Mouse (Mus musculus) left cerebral cortex, postnatal 25 days (tissue): Measurements from ENCODE around the gene Olfr617. TPM values are rescaled to one million over a fixed set of nuclear protein-coding genes. Genes with fewer than 3 reads are reported as not detected.
"Not testable (repeated sequence)": the region's sequence is repeated elsewhere in the genome, so short reads cannot be mapped to it uniquely, and the experiment has no call there.

ENCODE experiments used
- DNase-seq, 2 experiments: peaks; one replicate each; pipeline ENCODE4 v3.0.0; 2022; ENCODE audit warnings: low spot score in 2 of 2, mixed read lengths in 1 of 2
- intact Hi-C: fragments of 180-260 bp; cut with DNase I; formaldehyde crosslinking; loops from one replicate; pipeline ENCODE4 v1.15.1; 2025
- microRNA-seq, 2 experiments: library from miRNA; unstranded; fragments of <30 nt; microRNA quantifications; one replicate each; pipeline ENCODE4 v1.2.0; 2022
- total RNA-seq, 2 experiments: library from RNA; stranded (reverse); gene quantifications; 2 replicates each; pipeline ENCODE4 v1.2.3; 2021

The Olfr617 gene
- total RNA-seq: not detected

DNA sequence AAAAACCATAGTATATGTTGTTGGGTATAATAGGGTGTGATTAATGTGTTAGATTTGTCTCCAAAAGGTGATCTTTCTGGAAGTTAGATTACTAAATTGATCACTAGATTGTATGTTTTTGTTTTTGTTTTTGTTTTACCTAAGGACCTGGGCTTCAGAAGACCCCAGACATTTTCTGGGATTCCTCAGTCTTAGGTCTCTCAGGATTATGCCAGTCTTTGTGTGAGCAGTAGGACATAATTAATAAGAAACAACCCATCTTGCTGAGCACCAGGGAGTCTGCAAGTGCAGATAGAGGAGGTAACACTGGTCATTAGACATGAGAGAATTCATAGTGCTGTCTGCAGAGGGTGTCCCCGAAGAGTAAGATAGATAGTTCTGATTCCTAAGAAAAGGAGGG, at the start of gene Olfr617:
Gene Olfr617, plus strand, starts transcription at position 301 of the 400 bp plus-strand sequence.
- intact Hi-C loops: no loop called here
- DNase-seq: no peak

DNA sequence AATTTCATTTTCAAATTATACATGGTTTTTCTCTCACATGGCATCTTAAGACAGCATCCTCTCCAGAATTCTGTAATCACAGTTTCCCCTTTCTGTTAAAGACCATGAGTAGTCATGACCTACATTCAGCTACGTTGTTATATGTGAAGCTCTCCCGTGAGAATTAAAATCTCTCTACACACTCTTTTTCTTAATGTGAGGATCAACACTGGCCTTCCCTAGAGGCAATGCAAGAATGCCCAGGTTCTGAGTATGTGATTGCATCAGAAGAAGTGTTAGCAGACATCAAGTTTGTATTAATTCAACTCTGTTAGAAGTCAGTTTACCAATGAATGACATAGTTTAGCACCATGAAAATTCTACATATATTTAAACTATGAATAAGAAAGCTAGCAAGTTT, 30.2 kb upstream of the Olfr617 start, which contains the start of gene Olfr612:
Gene Olfr612, minus strand, starts transcription at position 101 of the 400 bp plus-strand sequence.
- intact Hi-C loops, DNase-seq: not testable (repeated sequence)

DNA sequence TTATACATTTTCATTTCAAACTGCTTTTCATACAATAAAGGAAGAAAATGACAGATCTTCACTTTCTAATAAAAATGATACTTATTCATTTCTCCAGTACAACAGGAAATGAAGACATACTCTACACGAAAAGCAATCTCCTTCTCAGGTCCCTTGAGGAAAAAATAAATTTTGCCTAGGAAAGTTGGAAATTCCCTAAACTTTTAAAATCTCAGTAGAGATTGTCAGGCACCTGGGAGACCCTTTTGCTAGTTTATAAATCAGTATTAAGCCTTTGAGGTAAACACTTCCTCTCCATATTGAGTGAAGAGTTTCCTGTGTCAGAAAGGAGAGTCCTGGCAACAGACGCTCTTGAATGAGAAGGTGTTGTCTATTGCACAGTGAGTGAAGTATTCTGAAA, 25.1 kb upstream of the Olfr617 start, which contains the start of gene Olfr613:
Gene Olfr613, plus strand, starts transcription at position 301 of the 400 bp plus-strand sequence.
- DNase-seq: no peak
- intact Hi-C loops: no loop called here

DNA sequence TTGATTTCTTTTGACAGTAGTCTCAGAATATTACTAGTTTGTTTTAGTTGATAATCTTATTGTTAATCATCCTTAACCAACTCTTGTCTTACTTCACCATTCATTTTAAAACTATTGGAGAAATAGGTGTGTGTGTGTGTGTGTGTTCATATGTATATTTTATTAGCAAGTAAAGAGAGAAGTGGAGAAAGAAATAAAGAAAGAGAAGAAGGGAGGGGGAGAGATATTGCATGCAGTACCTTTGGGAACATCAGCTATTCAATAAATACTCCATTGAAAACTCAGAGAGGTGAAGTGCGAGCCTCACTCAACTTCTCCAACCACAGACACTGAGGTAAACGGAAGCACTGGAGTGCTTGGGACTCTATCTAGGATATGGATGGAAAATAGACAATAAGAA, 17.1 kb upstream of the Olfr617 start, which contains the start of gene Olfr615:
Gene Olfr615, plus strand, starts transcription at position 301 of the 400 bp plus-strand sequence.
- intact Hi-C loops: no loop called here
- no peak for DNase-seq

DNA sequence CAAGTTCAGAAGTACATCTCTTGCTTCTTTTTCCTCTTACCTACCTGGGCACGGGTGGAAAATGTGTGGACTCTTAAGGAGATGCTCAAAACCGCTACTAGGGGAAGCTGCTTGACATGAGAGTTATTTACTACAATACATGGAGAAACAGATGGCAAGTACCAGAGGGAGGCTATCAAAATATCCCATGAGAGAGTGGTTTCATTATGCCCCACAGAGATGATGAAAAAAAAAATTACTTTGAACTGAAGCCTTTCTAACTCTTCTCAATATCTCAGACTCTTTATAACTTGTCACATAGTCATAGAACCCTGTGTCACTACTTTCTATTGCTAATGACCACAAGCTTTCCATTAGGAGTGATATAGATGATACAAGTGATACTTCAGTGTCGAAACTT, 3.8 kb upstream of the Olfr617 start, which contains the start of gene Olfr616:
Gene Olfr616, minus strand, starts transcription at position 101 of the 400 bp plus-strand sequence.
- intact Hi-C loops: no loop called here
- DNase-seq: peak in 1 of 2 experiments; percentile 11

DNA sequence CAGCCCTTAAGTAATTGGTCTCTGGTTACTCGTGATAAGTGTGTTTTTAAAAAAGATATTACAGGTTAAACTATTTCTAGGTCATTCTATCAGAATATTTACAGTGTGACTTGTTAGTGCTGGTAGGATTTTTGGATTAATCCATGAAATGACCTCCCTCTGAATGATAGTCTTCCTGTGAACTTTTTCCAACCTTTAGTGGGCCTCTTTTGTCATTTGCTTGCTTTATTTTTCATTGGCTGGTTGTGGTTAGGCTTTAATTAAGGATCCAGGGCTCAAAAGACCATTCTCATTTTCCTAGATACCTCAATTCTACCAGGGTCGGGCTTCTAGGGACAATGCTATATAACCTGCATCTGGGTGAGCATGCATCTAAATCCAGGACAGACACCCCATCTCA, 16.9 kb downstream of the Olfr617 start, which contains the start of gene Olfr618:
Gene Olfr618, plus strand, starts transcription at position 301 of the 400 bp plus-strand sequence.
- no peak for DNase-seq
- intact Hi-C loops: no loop called here

DNA sequence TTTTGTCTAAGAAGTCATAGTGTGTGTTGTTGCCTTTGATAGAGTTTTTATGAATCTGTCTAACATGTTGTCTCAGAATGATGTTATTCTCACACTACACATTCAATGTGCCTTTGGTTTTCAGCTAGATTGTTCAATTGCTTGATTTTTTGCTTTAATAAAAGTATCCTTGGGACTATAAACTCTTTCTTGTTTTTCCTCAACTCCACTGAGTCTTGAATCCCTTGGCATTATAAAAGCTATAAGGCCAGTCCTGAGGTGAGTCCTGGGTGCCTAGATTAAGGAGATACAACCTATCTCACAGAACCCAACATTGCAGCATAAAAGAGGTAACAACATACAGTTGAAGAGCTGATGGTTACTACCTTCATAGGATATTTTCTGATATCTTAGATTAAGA, 27.4 kb downstream of the Olfr617 start, which contains the start of gene Olfr619:
Gene Olfr619, plus strand, starts transcription at position 301 of the 400 bp plus-strand sequence.
- no peak for DNase-seq
- intact Hi-C loops: no loop called here

DNA sequence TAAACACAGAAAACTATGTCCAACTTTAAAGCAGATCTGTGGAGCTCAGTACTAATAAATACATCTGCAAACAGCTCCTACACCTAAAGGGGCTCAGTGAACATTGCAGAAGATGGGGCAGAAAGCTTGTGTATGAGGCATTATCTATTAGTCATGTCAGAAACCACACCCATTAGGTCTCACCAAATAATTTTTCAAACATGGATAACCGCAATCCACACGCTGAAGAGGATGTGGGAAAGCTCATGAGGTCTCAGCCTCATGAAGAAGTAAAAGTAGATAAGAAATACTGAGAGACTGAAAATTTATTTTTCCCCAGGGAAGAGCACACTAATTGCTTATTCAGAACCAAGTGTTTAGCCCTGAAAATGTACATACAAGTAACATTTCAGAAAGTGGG, 34.6 kb downstream of the Olfr617 start:
- intact Hi-C loops: no loop called here
- no peak for DNase-seq

DNA sequence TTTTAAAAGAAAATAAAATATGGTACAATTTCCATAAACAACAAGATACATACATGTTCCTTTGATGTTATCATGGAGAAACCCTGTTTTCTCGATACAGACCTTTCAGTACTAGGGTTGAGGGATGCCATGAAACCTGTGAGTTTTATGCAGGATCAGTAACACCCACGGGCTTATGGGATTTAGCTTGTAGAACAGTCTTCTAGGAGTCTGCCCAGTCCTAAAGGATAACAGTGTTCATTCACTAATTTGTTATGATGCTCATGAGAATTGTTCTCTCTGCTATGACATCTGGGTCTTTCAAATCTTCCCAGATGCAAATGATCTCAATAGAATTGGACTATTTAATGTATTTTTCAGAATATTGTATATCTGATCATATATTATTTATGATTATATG, 39.6 kb downstream of the Olfr617 start, which contains the start of gene Olfr620:
Gene Olfr620, minus strand, starts transcription at position 101 of the 400 bp plus-strand sequence.
- intact Hi-C loops: no loop called here
- DNase-seq: no peak

Small RNA genes within 50 kb of the gene (microRNA-seq; reads per million reads assigned to microRNA genes)
- gene Gm26506: 0 reads per million in 2 experiments

Other genes with a start within 250 kb of the Olfr617 start
- not detected for gene Olfr598, start 249.5 kb upstream of the Olfr617 start, total RNA-seq
- gene Olfr599, start 237.1 kb upstream of the Olfr617 start, total RNA-seq: not detected
- gene Olfr600, start 223.4 kb upstream of the Olfr617 start, total RNA-seq: not detected
- gene Olfr601, start 210.4 kb upstream of the Olfr617 start, total RNA-seq: not detected
- not detected for gene Olfr603, start 186.9 kb upstream of the Olfr617 start, total RNA-seq
- not detected for gene Usp17lc, start 158.0 kb upstream of the Olfr617 start, total RNA-seq
- not detected for gene Olfr605, start 127.6 kb upstream of the Olfr617 start, total RNA-seq
- not detected for gene Olfr606, start 124.0 kb upstream of the Olfr617 start, total RNA-seq
- not detected for gene Olfr607, start 108.9 kb upstream of the Olfr617 start, total RNA-seq
- gene Olfr608, start 103.2 kb upstream of the Olfr617 start, total RNA-seq: not detected
- gene Olfr609, start 75.0 kb upstream of the Olfr617 start, total RNA-seq: not detected
- not detected for gene Olfr610, start 60.9 kb upstream of the Olfr617 start, total RNA-seq
- not detected for gene Olfr611, start 52.2 kb upstream of the Olfr617 start, total RNA-seq
- gene Olfr612, start 30.3 kb upstream of the Olfr617 start, total RNA-seq: not detected
- gene Olfr613, start 25.0 kb upstream of the Olfr617 start, total RNA-seq: not detected
- gene Olfr615, start 17.0 kb upstream of the Olfr617 start, total RNA-seq: not detected
- gene Olfr616, start 3.9 kb upstream of the Olfr617 start, total RNA-seq: not detected
- not detected for gene Olfr618, start 17.0 kb downstream of the Olfr617 start, total RNA-seq
- not detected for gene Olfr619, start 27.5 kb downstream of the Olfr617 start, total RNA-seq
- not detected for gene Olfr620, start 39.5 kb downstream of the Olfr617 start, total RNA-seq
- not detected for gene Olfr622, start 69.6 kb downstream of the Olfr617 start, total RNA-seq
- gene Olfr623, start 90.6 kb downstream of the Olfr617 start, total RNA-seq: not detected
- under 1 TPM in 1 of 2 experiments, not detected in 1; 0.07 TPM for gene Olfr624, start 98.1 kb downstream of the Olfr617 start, total RNA-seq
- gene Olfr625-ps1, start 109.7 kb downstream of the Olfr617 start, total RNA-seq: not detected
- not detected for gene Olfr243, start 141.6 kb downstream of the Olfr617 start, total RNA-seq
- gene Olfr628, start 157.3 kb downstream of the Olfr617 start, total RNA-seq: not detected
- gene Olfr629, start 171.9 kb downstream of the Olfr617 start, total RNA-seq: not detected
- gene Olfr630, start 184.3 kb downstream of the Olfr617 start, total RNA-seq: not detected
- gene Olfr69, start 198.5 kb downstream of the Olfr617 start, total RNA-seq: not detected
- gene Olfr68, start 206.6 kb downstream of the Olfr617 start, total RNA-seq: not detected
- not detected for gene Olfr67, start 218.8 kb downstream of the Olfr617 start, total RNA-seq
- gene Hbb-bt, start 240.9 kb downstream of the Olfr617 start, total RNA-seq: 10 to 100 TPM; 78.9 to 84.4 TPM